Mouse (Mus musculus) layer of hippocampus, adult 2 months (tissue): ENCODE measurements around the gene Ccdc9. TPM values are rescaled to one million over a fixed set of nuclear protein-coding genes. Genes with fewer than 3 reads are reported as not detected.

Source experiments
- DNase-seq, 2 experiments: peaks; one replicate each; pipeline ENCODE4 v3.0.0; 2022; ENCODE audit warnings: low spot score in 2 of 2
- H3K27ac ChIP-seq: fragments of 200-600 bp; 2 replicates; pipeline ENCODE4 v1.8.1; 2022
- H3K4me3 ChIP-seq: fragments of 200-600 bp; 2 replicates; pipeline ENCODE4 v1.8.1; 2022; ENCODE audit warnings: mild to moderate bottlenecking
- CTCF ChIP-seq: fragments of 200-600 bp; conservative IDR thresholded peaks from 2 replicates; pipeline ENCODE4 v1.8.1; 2022; ENCODE audit warnings: antibody characterized with exemption, mild to moderate bottlenecking, moderate library complexity
- total RNA-seq, 2 experiments: library from RNA; stranded (reverse); gene quantifications; 2 replicates each; pipeline ENCODE4 v1.2.3; 2021

Gene Ccdc9
- total RNA-seq, 2 experiments from 2014 or later, result 79.7 to 81.0 TPM

- TF ChIP-seq CTCF, result no peak
Measured at GRCm38 (mm10) chr7:16297616-16298015, 11.0 kb upstream of the Ccdc9 start.

GRCm38 (mm10) chr7:16296766-16297390 is 10.3 kb upstream of the Ccdc9 start:
- TF ChIP-seq CTCF, result peak; percentile 70
- DNase-seq, result peak; percentile 75 to 83
- peak overlapping the region; percentile 94 for H3K27ac ChIP-seq
- H3K4me3 ChIP-seq, result peak overlapping the region; percentile 49

More at GRCm38 (mm10) chr7:16297616-16298015, 11.0 kb upstream of the Ccdc9 start:
- Histone ChIP-seq H3K4me3 (no peak overlapping the region), H3K27ac (peak overlapping the region; percentile 94; the same call in 1 of the 2 replicates)
- DNase-seq, result no peak

- TF ChIP-seq CTCF, result no peak
- Histone ChIP-seq H3K27ac (peak overlapping the region; percentile 94), H3K4me3 (no peak overlapping the region)
- DNase-seq, result no peak
Measured at GRCm38 (mm10) chr7:16296146-16296545, 9.6 kb upstream of the Ccdc9 start.

- TF ChIP-seq CTCF, result no peak
- H3K27ac ChIP-seq, result peak overlapping the region; percentile 94
- peak overlapping the region; percentile 71 for H3K4me3 ChIP-seq
- DNase-seq, result peak; percentile 77 to 82
Measured at GRCm38 (mm10) chr7:16295321-16295900, 8.8 kb upstream of the Ccdc9 start.

GRCm38 (mm10) chr7:16294837-16295236 is 8.2 kb upstream of the Ccdc9 start:
- peak; percentile 80 for TF ChIP-seq CTCF
- peak overlapping the region; percentile 94 for H3K27ac ChIP-seq
- DNase-seq, result peak; percentile 91 to 96
- peak overlapping the region; percentile 71 for H3K4me3 ChIP-seq

GRCm38 (mm10) chr7:16294346-16294745 is 7.8 kb upstream of the Ccdc9 start:
- Histone ChIP-seq H3K4me3 (no peak overlapping the region), H3K27ac (peak overlapping the region; percentile 94; the same call in 1 of the 2 replicates)
- no peak for TF ChIP-seq CTCF
- DNase-seq, result no peak

GRCm38 (mm10) chr7:16287791-16288190 is 1.2 kb upstream of the Ccdc9 start:
- Histone ChIP-seq H3K4me3 (no peak overlapping the region), H3K27ac (no peak overlapping the region)
- no peak for DNase-seq
- TF ChIP-seq CTCF, result no peak

- Histone ChIP-seq H3K27ac (peak overlapping the region; percentile 93), H3K4me3 (peak overlapping the region; percentile 75)
- DNase-seq, result no peak
- TF ChIP-seq CTCF, result no peak
Measured at GRCm38 (mm10) chr7:16287016-16287415, 421 bp upstream of the Ccdc9 start.

- H3K27ac ChIP-seq, result peak overlapping the region; percentile 59; the same call in 1 of the 2 replicates
- H3K4me3 ChIP-seq, result peak overlapping the region; percentile 75
- TF ChIP-seq CTCF, result no peak
- DNase-seq, result no peak
Measured at GRCm38 (mm10) chr7:16285450-16286025, 1.1 kb downstream of the Ccdc9 start.

GRCm38 (mm10) chr7:16284904-16285303 is 1.7 kb downstream of the Ccdc9 start:
- TF ChIP-seq CTCF, result no peak
- DNase-seq, result no peak
- H3K4me3 ChIP-seq, result peak overlapping the region; percentile 75
- peak overlapping the region; percentile 59; the same call in 1 of the 2 replicates for H3K27ac ChIP-seq

GRCm38 (mm10) chr7:16284001-16284400 is 2.6 kb downstream of the Ccdc9 start:
- no peak overlapping the region for H3K27ac ChIP-seq
- no peak for TF ChIP-seq CTCF
- no peak overlapping the region for H3K4me3 ChIP-seq
- no peak for DNase-seq

- Histone ChIP-seq H3K27ac (no peak overlapping the region), H3K4me3 (no peak overlapping the region)
- TF ChIP-seq CTCF, result no peak
- DNase-seq, result no peak
Measured at GRCm38 (mm10) chr7:16282334-16282733, 4.3 kb downstream of the Ccdc9 start.

- no peak overlapping the region for H3K27ac ChIP-seq
Measured at GRCm38 (mm10) chr7:16280721-16281120, 5.9 kb downstream of the Ccdc9 start.

More at GRCm38 (mm10) chr7:16280721-16281120, 5.9 kb downstream of the Ccdc9 start:
- no peak overlapping the region for H3K4me3 ChIP-seq
- no peak for DNase-seq
- no peak for TF ChIP-seq CTCF
